Mouse (Mus musculus) left cerebral cortex, postnatal 14 days (tissue): ENCODE results near the gene Dclk1. TPM values are rescaled to one million over a fixed set of nuclear protein-coding genes. Genes with fewer than 3 reads are reported as not detected.
A peak's percentile ranks its signal among the peaks of the same experiment; 100 is the strongest.

Experiments used
- DNase-seq, 2 experiments: peaks; one replicate each; pipeline ENCODE4 v3.0.0; 2021 to 2022; ENCODE audit warnings: low spot score in 2 of 2, mixed read lengths in 1 of 2
- intact Hi-C: fragments of 180-260 bp; cut with DNase I; formaldehyde crosslinking; loops from one replicate; pipeline ENCODE4 v1.15.1; 2025
- total RNA-seq, 2 experiments: library from RNA; stranded (reverse); gene quantifications; 2 replicates each; pipeline ENCODE4 v1.2.3; 2021

Dclk1 gene
- total RNA-seq, 2 experiments from 2014 or later = 1,062 to 1,119 TPM

DNA sequence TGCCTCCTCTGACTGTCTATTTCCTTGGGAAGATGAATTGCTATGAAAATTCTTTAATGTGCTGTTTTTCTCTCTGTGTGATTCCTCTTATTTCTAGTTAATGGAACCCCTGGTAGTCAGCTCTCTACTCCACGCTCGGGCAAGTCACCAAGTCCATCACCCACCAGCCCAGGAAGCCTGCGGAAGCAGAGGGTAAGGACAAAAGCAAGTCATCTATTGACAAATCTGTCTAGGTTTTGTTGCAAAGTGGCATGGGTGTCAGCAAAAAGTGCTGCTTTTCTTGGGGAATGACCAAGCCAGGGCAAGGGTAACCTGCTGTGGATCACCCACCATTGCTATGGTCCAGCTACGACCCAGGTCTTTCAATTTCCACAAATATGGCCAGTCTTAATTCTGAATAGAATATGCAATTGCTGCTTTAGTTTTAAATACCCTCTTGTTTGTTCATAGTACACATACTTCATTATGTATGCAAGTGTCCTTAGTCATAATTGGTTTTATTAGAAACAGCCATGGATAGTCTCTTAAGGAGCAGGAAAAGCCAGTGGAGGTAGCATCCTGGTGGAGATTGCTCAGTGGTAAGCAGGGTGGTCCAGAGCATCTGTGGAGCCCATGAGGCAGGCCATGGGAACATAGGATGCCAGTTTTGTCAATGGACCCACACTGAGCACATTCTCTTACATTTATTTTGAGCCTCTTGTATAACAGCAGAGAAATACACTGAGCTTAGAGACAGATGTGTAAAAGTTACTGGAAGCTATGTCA, 220.9 kb downstream of the Dclk1 start:
- no peak for DNase-seq
- intact Hi-C loops = loop anchor here (5.0 kb wide), 1 partner anchor 46 kb away; no protein-coding TSS in a partner anchor

DNA sequence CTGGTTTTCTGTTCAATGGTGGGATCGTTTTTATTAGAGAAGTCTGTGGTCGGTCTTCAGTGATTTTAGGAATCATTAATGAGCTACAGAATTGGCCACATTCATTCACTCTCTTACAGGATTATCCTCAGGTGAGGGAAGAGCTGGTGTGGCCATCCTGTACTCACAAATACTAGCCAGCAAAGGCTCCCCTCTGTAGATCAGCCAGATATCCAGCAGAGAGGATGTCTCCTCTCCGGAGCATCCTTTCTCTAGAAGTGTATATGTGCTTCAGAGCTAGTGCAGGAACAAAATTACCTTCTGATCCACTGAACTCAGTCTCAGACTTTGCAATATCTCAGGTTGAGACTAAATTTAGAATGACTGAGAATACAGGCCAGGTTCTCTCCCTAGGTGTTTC, 222.1 kb downstream of the Dclk1 start:
- DNase-seq = no peak
- intact Hi-C loops = loop anchor here (5.0 kb wide), 1 partner anchor 47 kb away; no protein-coding TSS in a partner anchor

DNA sequence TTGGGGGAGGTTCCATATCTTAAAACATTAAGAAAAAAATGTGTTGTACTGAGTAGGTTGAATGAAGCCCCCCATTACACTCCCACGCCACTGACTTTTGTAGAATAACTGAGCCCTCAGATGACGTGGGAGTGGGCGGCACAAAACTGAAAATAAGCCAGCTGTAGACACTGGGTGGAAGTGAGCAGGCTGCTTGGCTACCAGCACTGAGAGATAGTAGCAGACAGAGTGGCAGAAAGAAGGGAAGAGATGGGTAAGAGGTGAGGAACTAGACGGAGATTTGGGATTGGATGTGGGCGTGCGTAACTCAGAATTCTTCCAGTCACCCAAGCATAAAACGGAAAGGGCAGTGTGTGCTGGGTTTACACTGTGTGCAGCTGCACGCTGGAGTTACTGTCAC, 223.6 kb downstream of the Dclk1 start:
- intact Hi-C loops = loop anchor here (1.0 kb wide), 1 partner anchor 92 kb away; no protein-coding TSS in a partner anchor
- DNase-seq = peak; percentile 62 to 66

DNA sequence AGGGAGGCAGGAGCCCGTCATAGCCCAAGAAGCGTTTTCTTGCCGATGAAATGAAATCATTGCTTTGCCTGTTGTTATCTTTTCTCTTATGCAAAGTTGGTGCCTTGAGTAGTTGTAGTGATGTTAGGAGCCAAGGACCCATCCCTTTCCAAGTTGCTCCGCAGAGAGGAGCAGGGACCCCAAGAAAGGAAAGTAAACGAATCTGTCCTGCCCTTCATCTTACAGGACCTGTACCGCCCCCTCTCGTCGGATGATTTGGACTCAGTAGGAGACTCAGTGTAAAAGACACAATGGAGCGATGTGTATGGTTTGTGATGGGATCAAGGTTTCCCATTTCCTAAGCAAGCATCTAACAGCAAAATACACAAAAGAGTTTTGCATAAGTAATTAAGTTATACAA, 224.2 kb downstream of the Dclk1 start:
- intact Hi-C loops = loop anchor here (1.0 kb wide), 1 partner anchor 93 kb away; no protein-coding TSS in a partner anchor
- no peak for DNase-seq

DNA sequence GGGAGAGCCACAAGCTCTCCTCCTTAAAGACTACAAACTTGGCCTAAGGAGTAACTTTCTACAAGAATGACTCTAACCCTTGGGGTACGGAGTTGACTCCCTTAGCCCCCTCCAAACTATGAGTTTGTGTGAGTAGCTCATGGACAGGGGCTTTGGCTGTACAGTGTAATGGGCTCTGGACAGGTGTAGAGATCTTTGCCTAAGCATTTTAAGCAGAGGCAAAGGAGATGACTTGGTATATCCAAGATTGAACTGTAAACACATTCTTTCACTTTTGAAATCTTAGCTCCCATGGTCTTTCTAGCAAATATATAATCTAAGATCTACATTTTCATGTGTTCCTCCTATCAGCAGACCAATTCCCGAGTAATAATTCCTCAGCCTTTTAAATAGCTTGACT, 229.9 kb downstream of the Dclk1 start, which contains the start of gene Gm21954:
Gene Gm21954 (minus strand): TSS at position 101 of the 400 bp plus-strand sequence.
- DNase-seq = no peak
- intact Hi-C loops = no loop called here

DNA sequence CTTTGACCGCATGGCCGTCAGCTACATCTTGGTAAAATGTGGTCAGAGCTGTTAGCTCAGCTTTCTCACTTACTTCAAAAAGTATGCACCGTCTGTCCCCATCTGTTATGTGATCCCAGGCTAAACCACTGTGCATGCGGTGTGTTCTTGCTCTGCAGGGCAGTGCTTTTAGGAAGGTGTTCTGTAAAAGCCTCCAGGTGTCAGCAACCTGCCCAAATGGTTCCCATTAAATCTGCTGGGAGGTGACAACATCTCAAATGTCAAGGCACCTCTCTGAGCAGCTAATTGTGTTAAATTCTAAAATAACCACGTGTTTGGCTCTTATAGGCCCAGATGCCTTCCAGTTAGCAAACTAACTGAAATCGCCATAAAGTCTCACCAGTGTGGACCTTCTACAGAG, 231.0 kb downstream of the Dclk1 start:
- intact Hi-C loops = no loop called here
- no peak for DNase-seq

DNA sequence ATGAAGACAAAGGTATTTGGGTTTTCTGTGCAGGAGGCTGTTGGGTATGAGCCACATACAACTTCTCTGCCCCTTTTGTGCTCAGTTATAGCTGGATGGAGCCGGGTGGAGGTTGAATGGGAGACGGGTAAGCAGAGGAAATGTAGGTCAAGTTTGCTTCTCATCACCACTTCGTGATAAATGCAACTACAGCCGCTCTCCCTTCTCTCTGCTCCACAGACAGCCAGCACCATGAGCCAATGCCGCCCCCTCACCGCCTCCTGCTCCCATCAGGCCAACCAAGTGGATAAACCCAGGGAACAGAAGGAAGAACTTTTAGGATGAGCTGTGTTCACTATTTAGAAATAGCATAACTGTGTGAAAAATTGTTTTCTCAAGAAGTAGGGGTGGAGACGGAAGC, 234.5 kb downstream of the Dclk1 start:
- peak; percentile 73 to 81 for DNase-seq
- intact Hi-C loops = no loop called here

DNA sequence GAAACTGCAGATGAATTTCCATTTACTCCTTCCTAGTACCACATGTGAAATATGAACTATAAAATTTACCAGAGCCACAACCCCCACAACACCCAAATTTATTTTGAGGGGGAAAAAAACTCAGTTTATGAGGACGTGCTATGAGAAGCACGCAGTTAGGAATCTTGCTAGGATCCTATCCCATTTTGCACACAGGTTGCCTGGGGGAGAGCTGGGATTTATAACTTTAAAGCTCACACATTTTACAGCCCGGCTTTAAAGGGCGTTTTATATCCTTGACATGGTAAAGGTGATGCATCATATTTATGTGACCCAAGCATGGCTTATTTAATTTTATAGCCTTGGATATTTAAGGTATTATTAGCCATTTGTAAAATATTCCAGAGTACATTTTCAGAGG, 237.1 kb downstream of the Dclk1 start:
- intact Hi-C loops = no loop called here
- DNase-seq = no peak

DNA sequence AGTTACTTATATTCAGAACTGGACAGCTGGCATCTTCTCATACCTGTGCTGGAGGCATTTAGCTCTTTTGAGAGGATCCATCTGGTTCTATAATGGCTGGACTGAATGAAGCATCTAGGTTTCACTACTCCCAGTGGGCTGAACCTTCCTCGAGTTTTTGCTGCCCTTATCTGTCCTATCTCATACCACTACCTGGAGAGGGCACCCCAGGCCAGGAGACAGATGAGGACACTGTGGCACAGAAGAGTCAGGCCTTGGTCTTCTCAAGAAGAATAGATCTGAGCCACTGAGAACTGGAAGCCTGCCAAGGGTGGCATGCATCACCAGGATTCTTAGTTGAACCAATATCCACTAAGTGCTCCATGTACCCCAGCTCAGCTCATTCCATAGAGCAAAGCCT, 239.0 kb downstream of the Dclk1 start:
- intact Hi-C loops = no loop called here
- no peak for DNase-seq

DNA sequence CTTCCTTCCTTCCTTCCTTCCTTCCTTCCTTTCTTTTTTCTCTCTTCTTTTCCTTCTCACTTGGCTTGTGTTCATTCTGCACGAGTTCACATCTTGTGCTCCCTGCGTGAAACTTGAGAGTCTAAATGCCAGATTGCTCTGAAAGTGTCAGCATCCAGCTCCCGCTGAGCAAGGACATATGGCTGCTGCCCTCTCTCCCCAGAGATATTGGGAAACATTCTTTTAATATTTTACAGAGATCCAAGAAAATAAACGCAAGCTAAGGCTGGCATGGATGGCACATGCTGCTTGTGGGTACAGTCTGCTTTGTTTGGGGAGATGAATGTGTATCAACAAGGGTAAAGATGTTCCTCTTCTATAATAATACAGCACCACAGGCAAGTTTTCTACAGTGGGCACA, 241.2 kb downstream of the Dclk1 start:
- no peak for DNase-seq
- intact Hi-C loops = no loop called here

DNA sequence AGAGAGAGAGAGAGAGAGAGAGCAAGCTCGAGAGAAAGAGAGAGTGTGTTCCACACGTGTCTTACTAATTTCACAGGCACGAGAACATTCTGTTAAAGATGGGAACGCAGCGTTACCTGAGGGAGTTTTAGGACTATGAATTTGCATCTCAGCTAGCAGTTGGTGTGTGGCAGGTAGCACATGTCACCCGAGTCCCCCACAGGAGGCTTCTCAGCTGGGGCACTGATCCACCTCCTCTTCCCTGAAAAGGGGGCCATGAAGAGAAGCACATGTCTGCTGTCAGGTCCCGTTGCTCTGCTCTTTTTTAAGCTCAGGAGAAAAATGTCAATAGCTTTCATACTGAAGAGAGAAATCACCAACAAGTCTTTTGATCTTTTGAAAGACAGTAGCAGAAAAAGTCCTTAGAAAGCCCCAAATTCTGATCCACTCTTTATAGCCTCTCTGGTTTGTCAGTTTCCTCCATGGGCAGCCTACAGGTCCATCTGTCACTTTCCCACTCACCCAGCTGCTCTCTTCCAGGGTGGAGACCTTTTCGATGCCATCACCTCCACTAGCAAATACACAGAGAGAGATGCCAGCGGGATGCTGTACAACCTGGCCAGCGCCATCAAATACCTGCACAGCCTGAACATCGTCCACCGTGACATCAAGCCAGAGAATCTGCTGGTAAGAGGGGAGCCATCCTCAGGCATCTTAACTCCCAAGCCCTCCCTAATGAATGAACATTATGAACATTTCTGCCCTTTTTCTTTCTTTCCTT, 247.2 kb downstream of the Dclk1 start:
- DNase-seq = peak in 1 of 2 experiments; percentile 45
- intact Hi-C loops = no loop called here

DNA sequence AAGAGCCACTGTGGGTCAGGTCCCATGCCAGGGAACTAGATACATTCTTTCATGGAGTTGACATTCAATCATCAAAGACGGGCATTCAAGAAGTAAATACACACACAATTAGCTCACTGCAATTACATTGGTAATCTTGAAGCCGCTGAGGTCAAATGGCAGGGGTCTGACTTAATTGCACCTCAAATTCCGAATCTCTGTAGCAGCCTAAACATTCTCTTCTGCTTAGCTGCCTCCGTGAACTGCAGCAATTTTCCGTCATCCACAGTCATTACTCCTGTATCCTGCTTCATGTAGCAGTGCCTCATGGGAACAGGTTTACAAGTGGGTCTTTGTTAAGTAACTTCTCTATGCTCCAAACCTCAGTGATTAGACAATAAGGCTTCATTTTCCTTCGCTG, 249.9 kb downstream of the Dclk1 start:
- DNase-seq = no peak
- intact Hi-C loops = no loop called here

DNA sequence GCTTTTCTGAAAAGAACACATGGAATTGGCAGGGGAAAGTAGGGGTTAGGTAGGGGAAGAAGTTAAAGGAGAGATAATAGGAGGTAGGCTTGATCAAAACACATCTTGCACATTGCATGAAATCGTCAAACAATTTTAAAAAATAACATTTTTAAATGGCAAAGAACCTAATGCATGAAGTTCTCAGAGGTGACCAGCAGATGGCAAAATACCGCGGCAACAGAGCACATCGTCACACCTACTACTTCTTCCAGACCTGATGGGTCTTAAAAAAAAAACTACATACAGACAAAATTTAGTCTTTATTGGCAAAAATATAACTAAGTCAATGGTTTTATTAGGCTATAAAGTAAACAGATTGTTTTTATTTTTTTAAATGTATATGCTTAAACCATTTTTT, 252.2 kb downstream of the Dclk1 start:
- peak in 1 of 2 experiments; percentile 36 for DNase-seq
- intact Hi-C loops = no loop called here

DNA sequence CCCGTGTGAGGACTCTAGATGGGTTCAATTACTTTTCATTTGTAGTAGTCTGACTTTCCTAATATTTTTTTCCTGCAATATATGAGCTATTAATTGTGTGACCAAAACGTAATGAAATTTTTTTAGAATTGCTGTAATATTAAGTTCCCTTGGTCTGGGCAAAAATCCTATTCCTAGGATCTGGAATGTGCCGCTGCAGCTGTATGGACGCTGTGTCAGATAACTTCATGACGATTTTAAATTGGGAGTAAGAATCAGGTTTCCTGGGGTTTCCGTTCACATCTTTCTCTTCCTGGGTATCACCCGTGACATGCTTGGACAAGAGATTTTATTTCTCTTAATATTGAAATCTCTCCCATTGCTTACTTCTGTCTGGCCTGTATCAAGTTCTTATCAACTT, 253.1 kb downstream of the Dclk1 start:
- no peak for DNase-seq
- intact Hi-C loops = no loop called here

DNA sequence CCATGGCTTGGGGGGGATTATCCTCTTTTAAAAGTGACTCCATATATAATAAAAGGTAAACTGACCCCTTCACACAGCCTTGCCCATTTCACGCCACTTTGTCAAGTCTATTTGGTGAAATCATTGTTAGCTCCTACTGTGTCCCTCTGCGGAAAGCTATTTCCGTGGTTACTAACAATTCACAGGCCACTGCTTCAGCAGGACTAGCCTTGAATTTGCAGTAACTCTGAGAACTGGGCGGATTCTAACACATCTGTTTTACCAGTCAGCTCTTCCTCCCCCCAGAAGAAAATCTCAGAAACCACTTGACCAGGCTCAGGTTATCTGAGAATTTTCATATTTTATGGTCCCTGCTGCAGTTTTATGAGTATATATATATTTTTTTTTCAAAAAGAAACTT, 253.7 kb downstream of the Dclk1 start:
- intact Hi-C loops = no loop called here
- no peak for DNase-seq

DNA sequence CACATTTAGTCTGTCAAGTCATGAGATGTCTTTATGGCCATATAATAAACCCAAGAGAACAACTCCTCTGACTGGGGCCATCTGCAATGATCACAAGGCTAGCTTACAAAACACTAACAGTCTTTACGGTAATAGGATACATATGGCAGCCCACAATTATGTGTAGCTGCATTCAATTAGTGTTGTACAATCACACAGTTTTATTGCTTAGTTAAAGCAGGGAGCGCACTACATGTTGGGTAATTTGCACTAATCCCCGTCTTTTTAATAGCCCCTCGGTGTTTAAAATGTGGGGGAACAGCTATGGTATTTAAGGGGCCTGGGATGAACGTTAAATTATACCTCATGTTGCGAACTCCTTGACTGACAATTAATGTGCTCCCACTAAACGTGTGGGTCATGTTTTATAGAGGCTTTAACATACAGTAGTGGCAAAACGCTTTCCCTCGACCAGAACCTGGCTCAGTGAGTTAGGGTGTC, 254.3 kb downstream of the Dclk1 start:
- no peak for DNase-seq
- intact Hi-C loops = no loop called here

DNA sequence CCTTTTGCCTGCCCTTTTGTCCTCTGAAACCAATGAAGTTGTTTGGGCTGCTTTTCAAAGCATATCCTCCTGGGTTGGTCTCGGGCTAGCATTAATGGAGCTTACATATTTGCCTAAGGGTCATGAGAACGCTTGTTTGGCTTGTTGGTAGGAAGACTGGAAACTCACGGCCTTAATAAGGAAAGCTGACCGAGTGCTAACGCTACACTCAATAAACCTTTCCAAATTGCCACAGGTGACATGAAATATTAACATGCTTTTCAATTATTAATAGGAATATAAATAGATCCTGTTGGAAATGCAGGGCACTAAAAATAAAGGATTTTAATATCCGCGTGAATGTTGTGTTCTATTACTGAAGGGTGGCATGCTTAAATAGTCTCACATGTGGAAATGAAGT, 257.1 kb downstream of the Dclk1 start:
- DNase-seq = no peak
- intact Hi-C loops = no loop called here

DNA sequence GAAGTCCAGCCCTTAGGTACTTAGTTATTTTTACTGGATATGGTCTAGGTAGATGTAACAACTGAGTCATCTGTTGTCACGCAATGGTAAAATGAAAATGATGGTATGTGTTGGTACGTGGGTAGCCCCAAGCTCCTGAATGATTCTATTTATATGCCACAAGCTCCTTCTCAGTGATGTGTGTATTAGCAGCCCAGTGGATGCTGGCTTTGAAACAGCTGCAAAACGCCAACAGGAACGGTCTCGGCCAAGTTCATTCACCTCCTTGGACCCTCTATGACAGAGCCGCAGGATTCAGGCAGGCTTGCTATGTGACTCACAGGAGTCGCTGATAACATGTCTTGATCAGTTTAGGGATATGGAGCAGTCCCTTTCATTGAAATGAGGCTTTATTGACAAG, 268.0 kb downstream of the Dclk1 start:
- DNase-seq = no peak
- intact Hi-C loops = no loop called here

DNA sequence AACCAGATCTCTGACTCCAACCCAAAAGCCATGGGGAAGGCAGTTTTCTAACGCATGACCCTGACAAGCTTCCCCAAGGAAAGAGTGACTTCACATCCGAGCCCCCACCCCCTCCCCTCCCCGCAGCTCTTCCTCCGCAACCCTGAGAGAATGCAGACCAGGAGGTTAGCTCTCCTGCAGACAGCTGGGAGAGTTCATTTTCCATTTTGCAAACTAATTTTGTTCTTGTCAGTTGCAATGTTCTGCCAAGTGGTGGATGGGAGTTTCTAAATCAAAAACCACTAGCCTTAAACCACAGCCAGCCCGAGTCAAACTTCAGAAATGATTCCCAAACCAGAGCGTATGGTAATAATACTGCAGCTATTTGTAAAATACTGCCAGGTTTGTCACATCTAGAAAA, 269.5 kb downstream of the Dclk1 start:
- DNase-seq = no peak
- intact Hi-C loops = no loop called here

DNA sequence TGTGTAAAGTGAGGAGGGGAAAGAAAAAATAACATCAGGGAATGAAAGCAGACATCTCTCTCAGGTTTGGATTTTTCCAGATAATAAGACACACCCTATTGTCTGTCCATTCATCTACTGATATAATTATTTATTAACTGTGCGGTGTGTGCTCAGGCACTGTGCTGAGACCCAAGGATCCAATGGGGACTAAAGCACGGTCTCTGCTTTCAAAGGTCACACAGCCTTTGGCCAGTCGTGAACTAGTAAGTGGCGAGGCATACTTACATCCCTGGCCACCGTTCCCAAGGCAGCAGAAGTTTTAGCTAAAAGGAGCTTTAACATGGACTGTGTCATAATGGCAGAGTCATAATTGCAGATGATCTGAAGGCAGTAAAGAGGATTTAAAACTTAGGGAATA, 273.8 kb downstream of the Dclk1 start:
- intact Hi-C loops = no loop called here
- no peak for DNase-seq
